Mouse (Mus musculus): ENCODE measurements around the gene Tmem63c. TPM values are rescaled to one million over a fixed set of nuclear protein-coding genes. Genes with fewer than 3 reads are reported as not detected.

Tmem63c gene
- polyA plus RNA-seq, 2 experiments, result 0.10 TPM; not detected in 1

- no peak overlapping the region for H3K4me3 ChIP-seq (replicated peaks; ENCODE audit: low read length)
- DNase-seq (ENCODE audit: low spot score) (no peak), ATAC-seq (ENCODE audit: low FRiP score, low read depth) (no peak)
- no peak overlapping the region for H3K9ac ChIP-seq (ENCODE audit: low read depth, low read length, severe bottlenecking)
- 92% methylated on average over 4 of the region's 4 CpGs for WGBS
- H3K9me3 ChIP-seq (ENCODE audit: control insufficient read depth, low read length), result no peaks in the 10 kb centered on the region
- no peak overlapping the region for H3K4me2 ChIP-seq (replicated peaks; ENCODE audit: low read depth, low read length, severe bottlenecking)
- TF ChIP-seq POLR2A (IDR thresholded peaks at IDR 0.05; ENCODE audit: borderline replicate concordance, extremely low read depth, insufficient read depth, insufficient read length), result no peak
- H3K27ac ChIP-seq (replicated peaks; ENCODE audit: low read depth, low read length), result no peak overlapping the region
- H3K27me3 ChIP-seq (ENCODE audit: control insufficient read depth, insufficient read depth, low read length), result no peaks in the 10 kb centered on the region
- no peaks in the 10 kb centered on the region for H3K4me1 ChIP-seq (ENCODE audit: control insufficient read depth, insufficient read depth, low read length)
- H3K36me3 ChIP-seq (ENCODE audit: control insufficient read depth, insufficient read depth, low read length), result no peaks in the 10 kb centered on the region
Measured at GRCm38 (mm10) chr12:87004596-87004995, 16.5 kb upstream of the Tmem63c start.

- DNase-seq (ENCODE audit: low spot score), result no peak
- 42% methylated on average over 3 of the region's 3 CpGs for WGBS
Measured at GRCm38 (mm10) chr12:87017041-87017440, 4.1 kb upstream of the Tmem63c start.

GRCm38 (mm10) chr12:87018756-87019155, 2.4 kb upstream of the Tmem63c start:
- no peak for ATAC-seq (ENCODE audit: low FRiP score, low read depth)
- 78% methylated on average over 2 of the region's 2 CpGs for WGBS
- DNase-seq (ENCODE audit: low spot score), result no peak
- Histone ChIP-seq H3K27me3 (ENCODE audit: control insufficient read depth, insufficient read depth, low read length) (no peaks in the 10 kb centered on the region), H3K4me2 (replicated peaks; ENCODE audit: low read depth, low read length, severe bottlenecking) (no peak overlapping the region), H3K36me3 (ENCODE audit: control insufficient read depth, insufficient read depth, low read length) (no peaks in the 10 kb centered on the region), H3K27ac (replicated peaks; ENCODE audit: low read depth, low read length) (no peak overlapping the region), H3K4me1 (ENCODE audit: control insufficient read depth, insufficient read depth, low read length) (no peaks in the 10 kb centered on the region), H3K9me3 (ENCODE audit: control insufficient read depth, low read length) (no peaks in the 10 kb centered on the region), H3K9ac (ENCODE audit: low read depth, low read length, severe bottlenecking) (no peak overlapping the region), H3K4me3 (replicated peaks; ENCODE audit: low read length) (no peak overlapping the region)
- no peak for TF ChIP-seq POLR2A (IDR thresholded peaks at IDR 0.05; ENCODE audit: borderline replicate concordance, extremely low read depth, insufficient read depth, insufficient read length)

More at GRCm38 (mm10) chr12:87017041-87017440, 4.1 kb upstream of the Tmem63c start:
- Histone ChIP-seq H3K9ac (ENCODE audit: low read depth, low read length, severe bottlenecking) (no peak overlapping the region), H3K4me1 (ENCODE audit: control insufficient read depth, insufficient read depth, low read length) (no peaks in the 10 kb centered on the region), H3K4me3 (replicated peaks; ENCODE audit: low read length) (no peak overlapping the region), H3K27me3 (ENCODE audit: control insufficient read depth, insufficient read depth, low read length) (no peaks in the 10 kb centered on the region), H3K9me3 (ENCODE audit: control insufficient read depth, low read length) (no peaks in the 10 kb centered on the region), H3K36me3 (ENCODE audit: control insufficient read depth, insufficient read depth, low read length) (no peaks in the 10 kb centered on the region), H3K27ac (replicated peaks; ENCODE audit: low read depth, low read length) (no peak overlapping the region), H3K4me2 (replicated peaks; ENCODE audit: low read depth, low read length, severe bottlenecking) (no peak overlapping the region)
- TF ChIP-seq POLR2A (IDR thresholded peaks at IDR 0.05; ENCODE audit: borderline replicate concordance, extremely low read depth, insufficient read depth, insufficient read length), result no peak
- ATAC-seq (ENCODE audit: low FRiP score, low read depth), result no peak

- WGBS, result 69% methylated on average over 2 of the region's 2 CpGs
Measured at GRCm38 (mm10) chr12:87022006-87022405, 866 bp downstream of the Tmem63c start.

GRCm38 (mm10) chr12:87023456-87023855, 2.3 kb downstream of the Tmem63c start:
- Histone ChIP-seq H3K9me3 (ENCODE audit: control insufficient read depth, low read length) (no peaks in the 10 kb centered on the region), H3K4me1 (ENCODE audit: control insufficient read depth, insufficient read depth, low read length) (no peaks in the 10 kb centered on the region), H3K4me3 (replicated peaks; ENCODE audit: low read length) (no peak overlapping the region), H3K27me3 (ENCODE audit: control insufficient read depth, insufficient read depth, low read length) (peaks cover 13% of the 10 kb centered on the region; the same call in 1 of the 2 replicates), H3K4me2 (replicated peaks; ENCODE audit: low read depth, low read length, severe bottlenecking) (no peak overlapping the region), H3K36me3 (ENCODE audit: control insufficient read depth, insufficient read depth, low read length) (no peaks in the 10 kb centered on the region), H3K9ac (ENCODE audit: low read depth, low read length, severe bottlenecking) (no peak overlapping the region), H3K27ac (replicated peaks; ENCODE audit: low read depth, low read length) (no peak overlapping the region)
- TF ChIP-seq POLR2A (IDR thresholded peaks at IDR 0.05; ENCODE audit: borderline replicate concordance, extremely low read depth, insufficient read depth, insufficient read length), result no peak
- ATAC-seq (ENCODE audit: low FRiP score, low read depth), result no peak
- no peak for DNase-seq (ENCODE audit: low spot score)
- WGBS, result 74% methylated on average over 3 of the region's 3 CpGs

More at GRCm38 (mm10) chr12:87022006-87022405, 866 bp downstream of the Tmem63c start:
- Histone ChIP-seq H3K4me3 (replicated peaks; ENCODE audit: low read length) (no peak overlapping the region), H3K4me2 (replicated peaks; ENCODE audit: low read depth, low read length, severe bottlenecking) (no peak overlapping the region), H3K9ac (ENCODE audit: low read depth, low read length, severe bottlenecking) (no peak overlapping the region), H3K27ac (replicated peaks; ENCODE audit: low read depth, low read length) (no peak overlapping the region), H3K4me1 (ENCODE audit: control insufficient read depth, insufficient read depth, low read length) (no peaks in the 10 kb centered on the region), H3K36me3 (ENCODE audit: control insufficient read depth, insufficient read depth, low read length) (no peaks in the 10 kb centered on the region), H3K9me3 (ENCODE audit: control insufficient read depth, low read length) (no peaks in the 10 kb centered on the region), H3K27me3 (ENCODE audit: control insufficient read depth, insufficient read depth, low read length) (no peaks in the 10 kb centered on the region; the same call in 1 of the 2 replicates)
- no peak for DNase-seq (ENCODE audit: low spot score)
- no peak for TF ChIP-seq POLR2A (IDR thresholded peaks at IDR 0.05; ENCODE audit: borderline replicate concordance, extremely low read depth, insufficient read depth, insufficient read length)
- ATAC-seq (ENCODE audit: low FRiP score, low read depth), result no peak

All from limb, embryonic 14.5 days (tissue).